Mouse (Mus musculus): ENCODE measurements around the gene Braf.

DNA sequence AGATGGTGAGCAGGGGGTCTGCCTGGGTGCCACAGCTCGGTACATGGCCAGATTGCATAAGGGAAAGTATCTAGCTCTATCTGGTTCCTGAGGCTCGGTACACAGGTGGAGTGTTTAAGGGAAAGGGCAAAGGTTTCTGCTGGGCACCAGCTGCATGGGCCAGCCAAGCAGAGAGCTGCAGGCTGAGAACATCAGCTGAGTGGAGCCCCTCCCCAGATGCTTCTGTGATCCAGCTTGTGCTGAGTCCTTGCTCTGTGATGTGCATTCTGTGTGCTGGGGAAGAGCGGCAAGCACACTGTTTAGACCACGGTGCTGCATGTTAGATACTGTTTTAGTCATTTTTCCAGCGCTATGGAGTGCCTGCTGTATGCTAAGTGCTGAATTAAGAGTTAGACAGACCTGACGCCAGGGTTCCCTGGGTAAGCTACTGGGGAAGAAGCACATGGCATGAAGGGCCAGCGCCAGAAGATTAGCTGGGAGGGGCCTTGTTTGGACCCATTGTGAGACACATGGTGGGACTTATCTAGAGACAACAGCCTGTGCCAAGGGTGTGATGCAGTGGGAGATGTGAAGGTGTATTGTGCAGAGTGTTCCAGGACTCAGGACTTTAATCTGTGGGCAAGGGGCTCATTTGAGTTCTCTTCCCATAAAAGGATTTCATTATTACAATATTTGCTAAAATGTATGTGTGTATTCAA is 144.0 kb downstream of the Braf start:
- TF ChIP-seq CTCF (conservative IDR thresholded peaks at IDR 0.05; ENCODE audit: low read length) = no peak
- no peak for TF ChIP-seq POU5F1 (IDR thresholded peaks at IDR 0.05; ENCODE audit: borderline replicate concordance, low read length)
- no peak for TF ChIP-seq NANOG (IDR thresholded peaks at IDR 0.05; ENCODE audit: borderline replicate concordance, low read length)
